Mouse (Mus musculus) bone marrow, adult 2 months (tissue): ENCODE results near the gene Exo1.

Experiments
- CTCF ChIP-seq: fragments of 200-500 bp; IDR thresholded peaks from 2 replicates; pipeline ENCODE4 v1.5.1; 2011; ENCODE audit warnings: low read length, control low read depth; ENCODE audit not compliant: control insufficient read depth, insufficient read depth
- POLR2A ChIP-seq: fragments of 200-500 bp; IDR thresholded peaks from 2 replicates; pipeline ENCODE4 v1.6.1; 2011; ENCODE audit warnings: low read depth, mild to moderate bottlenecking, control low read depth, low read length, borderline replicate concordance; ENCODE audit not compliant: control insufficient read depth

DNA sequence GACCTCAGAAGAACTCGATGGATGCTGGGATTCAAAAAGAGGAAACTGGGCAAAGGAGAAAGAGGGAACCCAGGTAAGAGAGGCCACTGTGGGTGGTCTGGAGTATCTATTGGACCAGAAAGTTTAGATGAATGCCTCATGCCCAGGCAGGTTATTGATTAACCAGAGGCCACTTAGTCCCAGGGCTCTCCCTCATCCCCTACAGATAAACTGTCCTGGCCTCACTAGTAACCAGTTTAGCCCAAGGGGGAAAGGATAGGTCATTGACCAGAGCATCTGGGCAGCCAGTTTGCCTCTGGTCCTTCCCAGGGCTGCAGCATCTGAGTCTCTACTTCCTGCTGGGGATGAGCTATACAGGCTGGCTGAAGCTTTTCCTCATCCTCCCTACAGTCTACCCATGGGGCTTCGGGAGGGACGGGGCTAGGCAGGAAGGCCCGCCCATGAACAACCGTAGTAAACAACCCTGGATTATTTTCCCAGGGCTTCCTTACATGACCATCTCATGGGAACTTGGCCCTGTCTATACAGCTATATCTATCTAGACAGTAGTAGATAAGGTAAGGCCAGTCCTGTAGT lies 33.4 kb downstream of the Exo1 start:
- TF ChIP-seq POLR2A, result no peak
- no peak for TF ChIP-seq CTCF
